Mouse (Mus musculus) right cerebral cortex, adult 2 months (tissue): ENCODE measurements around the gene 9430015G10Rik.

Experiments
- DNase-seq, 2 experiments: peaks; one replicate each; pipeline ENCODE4 v3.0.0; 2021 to 2022; ENCODE audit warnings: low spot score in 2 of 2

Gene 9430015G10Rik

DNA sequence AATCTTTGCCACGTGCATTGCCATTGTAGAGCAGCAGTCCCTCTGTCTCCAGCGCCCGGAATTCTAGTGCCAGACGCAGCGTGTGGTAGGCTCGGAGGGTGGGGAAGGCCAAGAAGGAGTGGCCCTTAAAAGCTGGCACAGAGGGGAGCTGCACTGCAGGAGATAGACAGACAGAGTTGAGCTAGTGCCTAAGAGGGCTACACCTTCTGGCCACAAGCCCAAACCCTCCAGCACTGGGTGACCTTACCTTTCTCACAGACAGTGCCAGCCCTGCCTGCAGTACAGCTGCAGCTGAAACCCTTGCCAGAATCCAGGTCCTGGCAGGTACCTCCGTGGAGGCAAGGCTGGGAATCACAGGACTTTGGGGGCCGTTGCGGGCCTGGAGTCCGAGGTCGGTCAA, 62.0 kb downstream of the 9430015G10Rik start:
- DNase-seq, result no peak
